Mouse (Mus musculus): ENCODE results near the gene Dgkh.
A peak's percentile ranks its signal among the peaks of the same experiment; 100 is the strongest.

Gene Dgkh

DNA sequence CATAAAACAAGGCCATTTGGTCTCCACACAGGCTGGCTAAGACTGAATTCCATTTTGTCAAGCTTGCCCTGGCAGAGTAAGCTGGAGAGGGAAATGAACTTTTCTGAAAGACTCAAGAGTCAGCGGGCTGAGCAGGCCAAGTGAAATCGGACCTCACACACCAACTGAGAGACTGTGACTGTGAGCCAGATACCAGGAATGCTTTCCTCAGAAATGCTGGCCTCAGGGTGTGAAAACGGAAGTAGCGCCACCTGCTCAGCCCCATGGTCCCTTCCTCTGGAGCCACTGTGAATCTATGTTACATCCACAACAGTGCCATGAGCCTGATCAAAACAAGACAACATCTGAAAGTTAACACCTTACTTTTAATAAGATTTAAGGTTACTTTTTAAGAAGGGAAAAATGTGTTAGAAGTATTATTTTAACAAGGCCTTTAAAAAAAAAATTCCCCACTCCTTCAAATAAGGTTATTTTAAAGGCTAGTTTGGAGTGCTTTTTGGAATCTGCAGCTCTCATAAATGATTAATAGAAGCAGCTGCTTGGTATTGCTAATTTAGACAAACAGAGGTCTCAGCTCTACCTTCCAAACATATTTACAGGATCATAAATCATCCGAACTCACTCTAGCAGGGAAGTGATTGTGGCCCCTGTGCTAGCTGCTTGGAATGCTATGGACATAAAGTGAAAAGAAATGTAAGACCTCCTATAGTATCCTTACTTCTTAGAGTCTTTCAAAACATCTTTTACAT is 193.8 kb downstream of the Dgkh start:
- no peak for DNase-seq (ENCODE audit: low read depth, low spot score)

DNA sequence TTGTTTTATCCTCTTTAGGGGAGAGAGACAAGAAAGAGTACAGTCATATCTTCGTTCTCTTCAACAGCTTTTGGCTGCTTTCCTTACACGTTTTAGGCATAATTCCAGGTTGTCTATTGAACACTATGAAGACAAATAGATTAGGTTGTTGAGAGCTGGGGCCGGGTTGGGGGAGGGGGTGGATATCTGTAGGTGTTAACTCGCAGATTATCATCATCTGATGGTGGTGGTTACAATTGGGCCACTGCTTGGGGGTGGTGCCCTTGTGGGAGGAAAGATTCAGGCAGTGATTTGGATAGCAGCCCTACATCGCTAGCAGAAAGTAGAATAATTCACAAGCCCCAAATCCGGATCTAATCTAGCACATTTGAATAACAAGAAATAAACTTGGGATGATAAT is 195.0 kb downstream of the Dgkh start:
- no peak for DNase-seq (ENCODE audit: low read depth, low spot score)

DNA sequence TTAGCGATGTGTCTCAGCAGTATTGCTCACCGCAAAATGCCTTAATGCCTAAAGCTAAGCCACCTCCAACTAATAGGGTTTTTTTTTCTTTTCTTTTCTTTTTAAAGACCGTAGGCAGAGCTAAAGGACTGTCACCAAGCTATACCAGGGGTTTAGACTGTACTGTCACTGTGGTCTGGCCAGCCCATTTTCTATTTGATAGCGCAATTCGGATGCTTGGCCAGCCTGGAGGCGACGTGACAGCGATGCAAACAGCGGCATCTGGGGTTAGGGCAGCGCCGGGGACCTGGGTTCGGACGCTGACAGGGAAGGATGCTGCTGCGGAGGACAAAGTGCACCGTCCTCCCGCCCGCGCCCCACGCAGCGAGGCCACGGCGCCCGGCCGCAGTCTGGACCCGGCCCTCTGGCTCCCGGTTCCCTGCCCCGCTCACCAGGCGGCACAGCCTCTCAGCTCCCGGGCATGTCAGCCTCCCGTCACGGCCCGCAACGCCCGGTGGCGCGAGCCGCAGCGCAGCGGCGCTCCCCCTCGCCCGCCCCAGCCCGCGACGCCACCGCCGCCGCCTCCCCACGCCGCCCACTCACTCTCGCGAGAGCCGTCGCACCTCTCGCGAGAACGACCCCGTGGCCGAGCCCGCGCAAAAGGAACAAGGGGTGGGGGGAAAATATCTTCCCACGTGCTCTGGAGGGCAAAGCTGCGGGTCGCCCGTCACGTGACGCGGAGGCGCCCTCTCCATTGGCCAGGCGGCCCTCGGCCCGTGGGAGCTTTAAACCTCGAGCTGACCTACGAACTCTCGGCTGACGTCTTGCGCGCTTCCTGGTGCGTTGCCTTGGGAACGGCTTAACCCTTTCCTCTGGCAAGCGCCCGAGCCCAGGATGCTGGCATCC is 196.1 kb downstream of the Dgkh start, which contains the start of gene Akap11:
TSS of gene Akap11 (minus strand) at position 528 of the 885 bp plus-strand sequence.
- DNase-seq (ENCODE audit: low read depth, low spot score): peak; percentile 90

DNA sequence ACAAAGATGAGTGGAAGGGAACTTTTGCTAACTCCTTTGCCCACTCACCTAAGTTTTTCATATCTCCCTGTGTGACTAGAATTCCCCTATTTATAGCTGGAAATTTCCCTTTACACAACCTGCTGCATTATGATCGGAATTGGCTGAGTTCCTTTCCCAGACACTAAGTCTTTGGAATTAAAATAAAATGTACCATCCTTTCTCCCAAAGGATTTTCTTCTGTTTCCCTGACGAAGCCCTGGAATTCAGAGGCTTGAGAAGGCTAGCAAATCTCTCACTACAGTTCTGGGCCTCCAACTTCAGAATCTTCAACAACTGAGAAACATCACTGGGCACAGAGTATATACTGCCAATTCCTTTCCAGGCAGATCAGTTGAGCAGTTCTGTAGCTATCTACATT is 197.2 kb downstream of the Dgkh start:
- no peak for DNase-seq (ENCODE audit: low read depth, low spot score)

DNA sequence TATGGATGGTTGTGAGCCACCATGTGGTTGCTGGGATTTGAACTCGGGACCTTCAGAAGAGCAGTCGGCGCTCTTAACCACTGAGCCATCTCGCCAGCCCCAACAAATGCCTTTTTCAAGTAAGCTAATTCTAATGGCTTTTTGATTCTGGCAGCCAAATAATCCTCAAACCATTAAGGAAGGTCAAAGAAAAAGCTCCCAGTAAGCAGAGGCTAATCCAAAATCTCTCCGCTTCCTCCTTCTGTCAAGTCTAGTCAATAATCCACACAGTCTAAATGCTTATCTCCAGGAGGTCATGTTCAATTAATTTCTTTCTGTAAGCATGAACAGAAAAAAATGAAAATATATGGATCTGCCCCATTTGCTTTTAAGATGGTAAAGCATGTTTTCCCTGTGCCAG is 197.9 kb downstream of the Dgkh start:
- DNase-seq (ENCODE audit: low read depth, low spot score): no peak

DNA sequence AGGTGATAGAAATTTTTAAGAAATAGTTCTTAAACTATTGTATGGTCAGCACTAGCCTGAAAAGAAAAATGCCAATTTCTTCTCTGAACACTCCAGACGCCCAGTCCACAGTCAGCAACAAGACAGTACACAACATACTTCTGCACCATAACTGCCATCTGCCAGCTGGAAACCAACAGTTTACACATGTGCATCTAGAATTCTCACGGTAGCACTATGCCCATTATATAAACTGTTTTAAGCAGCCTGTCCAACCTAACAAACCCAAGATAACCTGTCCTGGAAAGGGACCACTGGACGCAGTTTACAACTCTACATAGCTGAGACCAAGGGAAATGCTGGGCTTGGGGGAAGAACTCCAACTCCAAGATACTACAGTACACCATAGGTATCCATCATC is 198.9 kb downstream of the Dgkh start:
- DNase-seq (ENCODE audit: low read depth, low spot score): no peak

DNA sequence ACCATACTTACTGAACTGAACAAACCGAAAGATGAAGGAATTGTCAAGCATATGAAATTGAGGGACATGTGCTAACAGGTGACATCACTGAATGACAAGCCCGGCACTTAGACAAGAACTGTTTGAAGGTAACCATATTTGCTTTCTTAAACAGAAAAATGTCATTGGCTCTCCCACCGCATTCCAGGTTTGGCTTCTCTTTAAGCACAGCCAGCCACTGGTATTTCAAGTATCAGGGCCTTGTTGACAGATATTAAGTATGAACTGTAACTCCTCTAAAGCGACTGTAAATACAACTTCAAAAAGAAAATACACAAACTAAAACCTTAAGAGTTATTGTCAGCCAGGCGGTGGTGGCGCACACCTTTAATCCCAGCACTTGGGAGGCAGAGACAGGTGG is 200.2 kb downstream of the Dgkh start:
- DNase-seq (ENCODE audit: low read depth, low spot score): no peak

DNA sequence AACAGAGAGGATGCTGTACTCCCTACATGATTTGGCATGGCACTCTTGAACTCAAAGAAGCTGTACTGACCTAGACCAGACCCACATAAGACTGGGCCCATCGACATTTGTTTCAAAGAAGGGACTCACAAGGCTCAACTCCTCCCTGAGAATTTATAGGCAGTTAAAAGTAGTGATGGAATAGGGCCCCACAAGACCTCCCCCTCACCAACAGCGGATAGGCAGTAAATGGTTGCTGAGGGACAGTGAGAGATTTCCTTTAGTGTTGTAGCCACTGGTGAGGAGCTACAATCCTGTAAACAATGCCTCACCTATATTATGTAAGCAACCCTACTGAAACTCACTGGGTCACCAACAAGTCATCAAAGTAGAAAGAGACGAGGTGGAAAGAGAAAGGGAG is 202.3 kb downstream of the Dgkh start:
- DNase-seq (ENCODE audit: low read depth, low spot score): no peak

DNA sequence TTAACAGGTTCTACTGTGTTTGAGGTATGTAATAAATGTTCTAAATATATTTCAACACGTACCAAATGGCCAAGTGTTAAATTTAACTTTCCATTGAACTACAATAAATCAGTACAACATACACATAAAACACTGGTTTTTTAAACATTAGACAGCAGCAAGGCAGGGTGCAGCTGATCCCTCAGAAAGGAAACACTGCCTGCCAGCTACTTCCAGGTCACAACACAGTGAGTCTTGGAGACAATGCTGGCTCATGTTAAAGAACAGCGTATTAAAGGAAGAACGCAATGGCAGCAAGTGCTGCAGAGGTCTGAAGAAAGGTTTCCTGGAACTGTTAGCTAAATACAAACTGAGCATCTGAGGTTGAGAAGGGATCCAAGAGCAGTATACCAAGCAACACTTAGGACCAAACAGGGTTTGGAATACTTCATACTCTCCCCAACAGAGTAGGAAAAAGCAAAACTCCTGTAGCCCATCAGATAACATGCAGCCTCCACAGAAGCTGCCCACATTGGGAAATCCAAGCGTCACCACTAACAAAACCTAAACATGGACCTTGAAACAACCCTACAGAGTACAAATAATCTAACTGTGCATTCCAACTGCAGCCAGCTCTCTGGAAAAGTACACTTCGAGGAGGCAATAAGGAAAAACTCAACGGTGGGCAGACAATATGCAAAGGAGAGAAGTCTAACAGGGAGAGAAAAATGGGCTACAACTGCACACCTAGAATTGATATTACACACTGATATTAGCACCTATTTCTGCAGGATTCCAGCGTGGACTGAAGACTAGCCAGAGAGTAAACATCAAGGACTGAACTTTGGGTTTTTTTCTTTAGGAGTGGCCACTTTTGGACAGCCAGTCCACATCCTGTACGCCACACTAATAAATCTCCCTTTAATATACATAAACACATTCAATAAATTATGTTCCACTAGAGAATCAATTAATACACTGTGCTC is 203.8 kb downstream of the Dgkh start:
- DNase-seq (ENCODE audit: low read depth, low spot score): no peak

DNA sequence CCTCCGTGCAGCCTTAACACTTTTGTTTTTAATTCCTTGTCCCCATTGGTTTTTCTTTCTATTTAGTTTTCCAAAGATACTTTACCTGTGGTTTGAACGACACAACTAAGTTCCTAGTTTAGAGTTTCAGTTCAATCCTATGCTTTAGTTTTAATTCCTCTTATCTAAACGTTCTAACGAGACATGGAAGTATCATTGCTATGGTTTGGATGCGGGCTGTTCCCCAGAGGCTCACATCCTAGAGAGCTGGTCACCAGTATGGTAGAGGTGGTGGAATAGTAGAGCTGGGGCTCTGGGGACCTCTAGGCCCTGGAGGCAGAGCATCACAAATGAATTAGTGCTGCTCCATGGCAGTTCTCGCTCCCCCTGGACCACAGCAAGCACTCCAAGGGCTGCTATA is 205.7 kb downstream of the Dgkh start:
- no peak for DNase-seq (ENCODE audit: low read depth, low spot score)

DNA sequence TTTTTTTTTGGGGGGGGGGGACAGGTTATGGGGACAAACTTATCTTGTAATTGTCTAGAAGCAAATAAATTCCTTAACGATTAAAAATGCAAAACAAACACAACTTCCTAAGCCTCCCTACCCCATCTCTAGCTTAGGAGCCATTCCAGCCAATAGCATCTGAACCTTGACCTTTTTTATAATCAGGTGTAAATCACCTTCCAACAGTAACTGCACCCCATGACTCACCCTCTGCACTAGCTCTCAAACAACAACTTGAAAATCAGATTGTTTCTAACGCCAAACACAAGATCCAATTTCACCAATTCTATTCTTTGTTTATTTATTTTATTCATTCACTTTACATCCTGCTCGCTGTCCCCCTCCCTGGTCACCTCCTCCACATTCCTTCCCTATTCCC is 206.1 kb downstream of the Dgkh start:
- DNase-seq (ENCODE audit: low read depth, low spot score): no peak

DNA sequence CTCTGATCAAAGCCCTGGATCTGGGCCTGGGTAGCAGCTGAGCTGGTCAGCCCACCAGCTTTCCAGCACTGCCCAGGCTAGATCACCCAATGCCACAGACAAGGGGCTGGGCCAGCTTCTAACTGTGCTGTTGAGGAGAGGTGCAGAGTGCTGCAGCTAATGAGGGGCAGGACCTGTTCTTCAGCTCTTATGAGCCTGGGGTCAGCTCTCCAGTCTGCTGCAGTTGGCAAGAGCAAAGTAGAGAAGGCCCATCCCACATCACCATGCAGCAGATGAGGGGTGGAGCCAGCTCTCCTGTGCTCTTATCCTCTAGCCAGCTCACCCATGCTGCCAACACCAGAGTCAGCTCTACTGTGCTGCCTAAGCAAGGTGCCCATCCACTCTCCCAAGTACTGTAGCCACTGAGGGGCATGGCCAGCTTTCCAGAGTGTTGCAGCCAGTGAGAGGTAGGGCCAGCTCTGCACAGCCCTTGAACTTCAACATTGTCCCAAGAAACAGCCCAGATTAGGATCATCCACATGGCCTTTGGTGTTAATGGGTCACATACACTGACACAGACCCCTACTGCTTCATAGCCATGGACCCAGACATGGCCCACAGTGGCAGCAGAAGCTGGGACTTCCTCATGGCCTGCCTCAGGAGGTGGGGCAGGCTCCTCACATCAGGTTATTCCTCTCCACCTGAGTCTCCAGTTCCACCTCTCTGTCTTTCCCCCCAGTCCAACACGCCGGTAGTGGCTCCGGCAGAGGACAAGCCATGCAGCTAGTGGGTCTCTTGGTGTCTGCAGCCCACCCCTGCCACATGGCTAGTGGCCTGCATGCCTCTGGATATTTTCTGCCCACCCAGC is 206.7 kb downstream of the Dgkh start:
- DNase-seq (ENCODE audit: low read depth, low spot score): no peak

DNA sequence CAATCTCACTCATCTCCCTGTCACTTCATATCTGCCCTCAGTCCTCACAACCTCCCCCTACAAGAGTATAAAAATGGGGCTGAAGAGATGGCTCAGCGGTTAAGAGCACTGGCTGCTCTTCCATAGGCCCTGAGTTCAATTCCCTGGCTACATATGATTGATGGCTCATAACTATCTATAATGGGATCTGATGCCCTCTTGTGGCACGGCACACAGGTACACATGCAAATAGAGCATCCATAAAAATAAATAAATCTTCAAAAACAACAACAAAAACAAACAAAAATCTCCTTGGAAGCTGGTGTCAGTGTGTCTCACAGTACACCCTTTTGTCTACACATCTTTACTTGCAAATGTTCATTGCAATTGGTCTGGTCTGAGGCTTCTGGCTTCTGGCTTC is 207.5 kb downstream of the Dgkh start:
- DNase-seq (ENCODE audit: low read depth, low spot score): no peak

DNA sequence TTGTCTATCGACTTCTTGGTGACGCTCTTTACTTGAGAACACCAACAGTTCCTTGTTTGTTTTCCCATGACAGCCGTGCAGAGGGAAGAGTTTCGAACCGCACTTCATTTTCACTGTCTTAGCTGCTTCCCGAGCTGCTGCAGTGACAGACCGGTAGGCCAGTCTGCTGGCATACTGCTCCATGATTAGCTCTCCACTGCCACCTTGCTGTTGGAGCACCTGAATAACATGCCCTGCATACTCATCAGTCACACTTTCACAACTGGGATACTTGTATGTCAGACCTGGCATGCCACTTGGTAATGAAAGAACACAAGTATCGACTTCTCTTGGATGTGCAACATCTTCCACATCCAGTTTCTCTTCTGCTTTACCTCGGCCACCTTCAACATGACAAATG is 221.9 kb downstream of the Dgkh start:
- DNase-seq (ENCODE audit: low read depth, low spot score): no peak

DNA sequence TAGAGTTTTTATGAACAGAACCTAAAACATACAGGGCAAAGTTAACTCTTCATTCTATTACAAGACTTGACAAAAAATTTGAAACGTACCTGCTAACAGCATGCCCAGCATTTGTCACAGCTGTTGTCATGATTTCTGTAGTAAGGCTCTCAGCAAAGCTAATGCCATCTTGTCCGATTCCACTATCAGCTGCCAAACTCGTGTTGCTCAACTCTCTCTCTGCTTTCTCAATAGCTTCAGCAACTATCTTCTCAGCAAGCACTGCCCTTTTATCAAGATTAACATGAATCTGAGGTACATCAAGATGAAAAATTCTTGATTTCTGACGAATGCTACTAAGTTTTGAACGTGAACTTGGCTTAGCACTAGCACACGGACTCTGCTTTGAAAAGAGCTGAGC is 222.8 kb downstream of the Dgkh start:
- DNase-seq (ENCODE audit: low read depth, low spot score): no peak
